Mouse (Mus musculus) midbrain, embryonic 14.5 days (tissue): Measurements from ENCODE around the gene Zfp575. TPM values are rescaled to one million over a fixed set of nuclear protein-coding genes. Genes with fewer than 3 reads are reported as not detected.

Source experiments
- ATAC-seq: fragments of 200-750 bp; cut with Nextera tagmentation; 2 replicates; pipeline ENCODE4 v1.8.0; 2017; ENCODE audit warnings: moderate number of reproducible peaks, moderate library complexity; ENCODE audit not compliant: low FRiP score, low TSS enrichment
- DNase-seq: peaks from one replicate; pipeline ENCODE4 v3.0.0-alpha.2; 2015
- H3K27ac ChIP-seq: fragments of 300-500 bp; sonication (generic); replicated peaks from 2 replicates; pipeline ENCODE4 v1.5.1; 2014; ENCODE audit warnings: mild to moderate bottlenecking, low read depth, low read length, moderate library complexity
- H3K27me3 ChIP-seq: fragments of 300-500 bp; sonication (generic); 2 replicates; pipeline ENCODE4 v1.6.1; 2014; ENCODE audit warnings: low read length, control low read depth, mixed read lengths; ENCODE audit not compliant: control insufficient read depth, insufficient read depth
- H3K36me3 ChIP-seq: fragments of 300-500 bp; sonication (generic); 2 replicates; pipeline ENCODE4 v1.6.1; 2014; ENCODE audit warnings: low read length, control low read depth; ENCODE audit not compliant: control insufficient read depth, insufficient read depth
- H3K4me1 ChIP-seq: fragments of 300-500 bp; sonication (generic); 2 replicates; pipeline ENCODE4 v1.6.1; 2014; ENCODE audit warnings: mild to moderate bottlenecking, antibody characterized with exemption, low read length, control low read depth; ENCODE audit not compliant: control insufficient read depth, insufficient read depth
- H3K4me2 ChIP-seq: fragments of 300-500 bp; sonication (generic); 2 replicates; pipeline ENCODE4 v1.6.1; 2014; ENCODE audit warnings: mild to moderate bottlenecking, low read length, moderate library complexity
- H3K4me3 ChIP-seq: fragments of 300-500 bp; sonication (generic); replicated peaks from 2 replicates; pipeline ENCODE4 v1.5.1; 2014; ENCODE audit warnings: low read depth, low read length
- H3K9ac ChIP-seq: fragments of 300-500 bp; sonication (generic); replicated peaks from 2 replicates; pipeline ENCODE4 v1.6.1; 2014; ENCODE audit warnings: mild to moderate bottlenecking, low read length, moderate library complexity
- H3K9me3 ChIP-seq: fragments of 300-500 bp; sonication (generic); 2 replicates; pipeline ENCODE4 v1.6.1; 2016; ENCODE audit warnings: low read length, control low read depth, mixed read lengths; ENCODE audit not compliant: control insufficient read depth
- WGBS: fragments of 180-500 bp; shearing (Covaris S2); extraction: QIAGEN DNeasy Blood & Tissue Kit; methylation state at CpG from one replicate; pipeline ENCODE4 v1.1.7; 2014; 5-methylcytosine and 5-hydroxymethylcytosine counted together
- polyA plus RNA-seq: library from polyadenylated mRNA; unstranded; fragments of >200 nt; fragmentation: Nextera tagmentation; extraction: Ambion mirVana; gene quantifications from 2 replicates; pipeline ENCODE4 v1.2.1, GENCODE M21; 2014

Zfp575 gene
- polyA plus RNA-seq, 1 experiment from 2014 or later = 9.2 TPM

GRCm38 (mm10) chr7:24608561-24608960, 21.1 kb upstream of the Zfp575 start:
- Histone ChIP-seq H3K9me3 (no peaks in the 10 kb centered on the region), H3K36me3 (no peaks in the 10 kb centered on the region), H3K27ac (no peak overlapping the region), H3K9ac (no peak overlapping the region), H3K4me3 (no peak overlapping the region), H3K4me2 (no peak overlapping the region), H3K4me1 (peaks cover 10% of the 10 kb centered on the region; the same call in 1 of the 2 replicates), H3K27me3 (peaks cover 40% of the 10 kb centered on the region)
- ATAC-seq = no peak
- 76% methylated on average over 8 of the region's 8 CpGs for WGBS
- no peak for DNase-seq

GRCm38 (mm10) chr7:24608017-24608416, 20.6 kb upstream of the Zfp575 start:
- Histone ChIP-seq H3K27me3 (peaks cover 35% of the 10 kb centered on the region), H3K9me3 (no peaks in the 10 kb centered on the region), H3K4me2 (no peak overlapping the region), H3K9ac (no peak overlapping the region), H3K4me1 (peaks cover 10% of the 10 kb centered on the region; the same call in 1 of the 2 replicates), H3K36me3 (no peaks in the 10 kb centered on the region), H3K27ac (no peak overlapping the region), H3K4me3 (no peak overlapping the region)
- WGBS = 34% methylated on average over 6 of the region's 6 CpGs
- DNase-seq = peak; percentile 80
- peak; percentile 67 for ATAC-seq

DNA sequence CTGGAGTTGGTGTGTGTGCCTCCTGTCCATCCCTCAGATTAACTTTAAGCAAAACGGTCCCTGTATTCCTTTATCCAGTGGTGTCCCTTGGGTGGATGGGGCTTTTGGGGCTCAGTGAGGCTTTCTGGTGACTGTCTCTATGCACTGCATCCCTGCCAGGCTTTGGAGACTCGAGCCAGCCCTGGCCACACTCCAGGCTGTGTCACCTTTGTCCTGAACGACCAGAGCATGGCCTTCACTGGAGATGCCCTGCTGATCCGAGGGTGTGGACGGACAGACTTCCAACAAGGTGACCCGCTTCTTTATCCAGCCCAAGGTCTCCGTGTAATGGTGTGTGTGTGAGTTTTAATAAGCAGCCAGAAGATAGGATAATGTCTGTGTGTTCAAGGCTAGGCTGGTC, 18.6 kb upstream of the Zfp575 start:
- no peak for ATAC-seq
- peaks cover 15% of the 10 kb centered on the region for H3K27me3 ChIP-seq
- H3K9ac ChIP-seq = no peak overlapping the region
- H3K4me2 ChIP-seq = no peak overlapping the region
- peaks cover 9% of the 10 kb centered on the region; the same call in 1 of the 2 replicates for H3K4me1 ChIP-seq
- no peak for DNase-seq
- H3K9me3 ChIP-seq = no peaks in the 10 kb centered on the region
- no peak overlapping the region for H3K4me3 ChIP-seq
- no peak overlapping the region for H3K27ac ChIP-seq
- WGBS = 68% methylated on average over 7 of the region's 7 CpGs
- no peaks in the 10 kb centered on the region for H3K36me3 ChIP-seq

DNA sequence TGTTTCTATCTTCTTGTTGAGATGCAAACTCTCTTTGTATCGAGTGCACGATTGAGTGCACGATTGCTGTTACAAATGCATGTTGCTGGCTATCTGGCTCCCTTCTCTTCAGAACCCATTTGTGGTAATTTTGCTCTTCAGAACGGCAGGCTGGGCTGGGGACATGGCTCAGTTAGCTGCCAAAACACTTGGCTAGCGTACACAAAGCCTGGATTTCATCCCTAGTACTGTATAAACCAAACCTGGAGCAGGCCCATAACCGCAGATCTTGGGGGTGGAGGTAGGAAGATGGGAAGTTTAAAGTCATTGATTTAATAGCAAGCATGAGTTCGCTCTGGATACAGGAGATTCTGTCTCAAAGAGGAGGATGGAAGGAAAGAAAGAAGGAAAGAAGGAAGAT, 18.1 kb upstream of the Zfp575 start:
- WGBS = 92% methylated on average over 7 of the region's 7 CpGs
- Histone ChIP-seq H3K9ac (no peak overlapping the region), H3K4me1 (peaks cover 9% of the 10 kb centered on the region; the same call in 1 of the 2 replicates), H3K4me3 (no peak overlapping the region), H3K27me3 (peaks cover 11% of the 10 kb centered on the region), H3K36me3 (no peaks in the 10 kb centered on the region), H3K4me2 (no peak overlapping the region), H3K9me3 (no peaks in the 10 kb centered on the region), H3K27ac (no peak overlapping the region)
- ATAC-seq (no peak), DNase-seq (no peak)

DNA sequence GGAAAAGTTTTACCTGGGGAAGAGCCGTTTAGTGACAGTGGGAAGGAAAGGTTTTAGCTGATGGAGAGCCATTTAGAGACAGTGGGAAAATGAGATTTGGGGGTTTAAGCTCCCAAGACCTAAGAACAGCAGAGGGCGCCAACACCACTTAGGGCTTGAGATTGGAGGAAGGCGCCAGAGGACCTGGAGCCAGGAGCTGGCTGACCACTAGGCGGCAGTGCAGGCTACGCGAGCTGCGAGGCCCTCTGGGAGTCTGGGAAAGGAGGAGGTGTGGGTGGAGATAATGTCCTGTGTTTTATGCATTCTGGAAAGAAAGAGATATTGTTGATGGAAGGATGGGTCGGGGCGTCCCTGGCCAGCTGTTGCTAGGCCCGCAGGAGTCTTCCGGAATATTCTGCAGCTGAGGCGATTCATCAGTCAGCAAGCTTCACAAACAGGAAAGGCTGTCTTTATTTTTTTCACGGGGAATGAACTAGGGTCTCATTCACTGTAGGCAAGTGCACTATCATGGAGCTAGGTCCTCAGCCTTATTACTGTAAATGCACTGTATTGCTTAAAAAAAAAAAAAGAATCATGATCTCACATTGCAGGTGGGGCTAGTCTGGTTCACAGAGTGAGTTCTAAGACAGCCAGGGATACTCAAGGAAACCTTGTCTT, 13.6 kb upstream of the Zfp575 start:
- Histone ChIP-seq H3K4me1 (0 out of 2 replicates have a peak, but pooled peaks cover 8% of the 10 kb centered on the region), H3K27ac (0 out of 2 replicates have a peak overlapping the region, but pooled peaks have one; percentile 49), H3K4me2 (peak overlapping the region; percentile 49), H3K4me3 (peak overlapping the region; percentile 19; the same call in 1 of the 2 replicates), H3K27me3 (no peaks in the 10 kb centered on the region), H3K9me3 (no peaks in the 10 kb centered on the region), H3K36me3 (no peaks in the 10 kb centered on the region), H3K9ac (peak overlapping the region; percentile 42)
- ATAC-seq (peak; percentile 89; the same call in 1 of the 2 replicates), DNase-seq (peak; percentile 99)
- WGBS = 5% methylated on average over 13 of the region's 13 CpGs

GRCm38 (mm10) chr7:24599211-24600067, 12.0 kb upstream of the Zfp575 start:
- 0 out of 2 replicates have a peak, but pooled peaks cover 8% of the 10 kb centered on the region for H3K4me1 ChIP-seq
- H3K4me3 ChIP-seq = no peak overlapping the region
- H3K9me3 ChIP-seq = no peaks in the 10 kb centered on the region
- ATAC-seq = no peak
- DNase-seq = no peak
- H3K4me2 ChIP-seq = no peak overlapping the region
- H3K9ac ChIP-seq = no peak overlapping the region
- H3K27ac ChIP-seq = no peak overlapping the region
- peaks cover 5% of the 10 kb centered on the region; the same call in 1 of the 2 replicates for H3K27me3 ChIP-seq
- no peaks in the 10 kb centered on the region for H3K36me3 ChIP-seq
- WGBS = 81% methylated on average over 15 of the region's 15 CpGs

DNA sequence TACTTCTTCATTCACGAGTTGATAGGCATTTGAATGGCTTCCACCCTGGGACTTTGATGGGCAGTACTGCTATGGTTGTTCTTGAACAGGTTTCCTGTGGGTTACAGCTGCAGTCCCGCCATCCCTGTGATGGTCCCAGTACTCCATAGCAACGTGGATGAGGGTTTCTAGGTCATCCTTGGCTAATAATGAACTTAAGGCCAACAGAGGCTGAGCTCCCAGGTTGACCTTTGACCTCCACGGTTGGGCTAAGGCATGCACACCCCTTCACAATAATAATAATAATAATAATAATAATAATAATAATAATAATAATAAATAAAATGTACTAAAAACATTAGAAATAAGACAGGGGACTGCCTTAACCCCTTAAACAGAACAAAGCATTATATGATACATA, 10.7 kb upstream of the Zfp575 start:
- no peak overlapping the region for H3K4me3 ChIP-seq
- DNase-seq = no peak
- H3K27ac ChIP-seq = no peak overlapping the region
- H3K9ac ChIP-seq = no peak overlapping the region
- 72% methylated on average over 4 of the region's 4 CpGs for WGBS
- peaks cover 13% of the 10 kb centered on the region; the same call in 1 of the 2 replicates for H3K4me1 ChIP-seq
- H3K27me3 ChIP-seq = peaks cover 5% of the 10 kb centered on the region; the same call in 1 of the 2 replicates
- H3K4me2 ChIP-seq = no peak overlapping the region
- no peaks in the 10 kb centered on the region for H3K9me3 ChIP-seq
- ATAC-seq = no peak
- H3K36me3 ChIP-seq = no peaks in the 10 kb centered on the region

- DNase-seq = no peak
- H3K9me3 ChIP-seq = no peaks in the 10 kb centered on the region
- no peak overlapping the region for H3K4me2 ChIP-seq
- H3K4me3 ChIP-seq = no peak overlapping the region
- WGBS = 88% methylated on average over 2 of the region's 2 CpGs
- peaks cover 8% of the 10 kb centered on the region; the same call in 1 of the 2 replicates for H3K4me1 ChIP-seq
- H3K27ac ChIP-seq = no peak overlapping the region
- H3K27me3 ChIP-seq = peaks cover 5% of the 10 kb centered on the region; the same call in 1 of the 2 replicates
- no peaks in the 10 kb centered on the region for H3K36me3 ChIP-seq
- H3K9ac ChIP-seq = no peak overlapping the region
- ATAC-seq = no peak
Measured at GRCm38 (mm10) chr7:24595464-24595863, 8.0 kb upstream of the Zfp575 start.
